17 mouse cellular contexts compared by ENCODE assay signal in genomic region chr13:52507460-52508293, GRCm38 (mm10).
"Had no signal": no experiment of that assay in that cellular context is flagged by ENCODE, and none has a peak within 500 bp of the region (broad histone marks: within the 10 kb centered on the region; RNA-seq: fewer than 3 reads in every experiment).

No protein-coding gene starts in this region.

- H3K27me3 ChIP-seq: limb, embryonic 12.5 days; liver, embryonic 13.5 days; lung, embryonic 15.5 days; midbrain, embryonic 15.5 days; neural tube, embryonic 12.5 days had no signal

- H3K36me3 ChIP-seq: limb, embryonic 12.5 days; liver, embryonic 13.5 days; lung, embryonic 15.5 days; midbrain, embryonic 10.5 days; neural tube, embryonic 12.5 days had no signal

- H3K4me3 ChIP-seq: limb, embryonic 12.5 days; liver, embryonic 13.5 days; lung, embryonic 15.5 days; midbrain, embryonic 10.5 days; midbrain, embryonic 15.5 days; neural tube, embryonic 12.5 days had no signal

- H3K4me1 ChIP-seq: limb, embryonic 12.5 days; liver, embryonic 13.5 days; lung, embryonic 15.5 days; neural tube, embryonic 12.5 days had no signal

- H3K4me2 ChIP-seq: limb, embryonic 12.5 days; liver, embryonic 13.5 days; lung, embryonic 15.5 days; midbrain, embryonic 15.5 days; neural tube, embryonic 12.5 days had no signal

- H3K27ac ChIP-seq: limb, embryonic 12.5 days; liver, embryonic 13.5 days; lung, embryonic 15.5 days; macrophage; midbrain, embryonic 10.5 days; midbrain, embryonic 15.5 days; neural tube, embryonic 12.5 days had no signal

- H3K9me3 ChIP-seq: limb, embryonic 12.5 days; liver, embryonic 13.5 days; lung, embryonic 15.5 days; midbrain, embryonic 10.5 days; midbrain, embryonic 15.5 days; neural tube, embryonic 12.5 days had no signal

- DNase-seq: kidney, postnatal 25 days; layer of hippocampus, adult 9-11 months; layer of hippocampus, postnatal 36 days; liver; liver, embryonic 13.5 days; liver, postnatal 0 days; lung, postnatal 14 days; retina, postnatal 1 day; right cerebral cortex, postnatal 4 days; spleen, adult 18-20 months; thymus, postnatal 4 days had no signal

- H3K9ac ChIP-seq: limb, embryonic 12.5 days; liver, embryonic 13.5 days; liver, postnatal 0 days; lung, embryonic 15.5 days; midbrain, embryonic 15.5 days; neural tube, embryonic 12.5 days had no signal

- ATAC-seq: liver, postnatal 0 days; midbrain, embryonic 15.5 days had no signal
